Mouse (Mus musculus): Measurements from ENCODE around the gene Slc44a5.

The Slc44a5 gene

GRCm38 (mm10) chr3:154093745-154094322 is 120.6 kb downstream of the Slc44a5 start:
- DNase-seq (ENCODE audit: low read depth, low spot score), result no peak

DNA sequence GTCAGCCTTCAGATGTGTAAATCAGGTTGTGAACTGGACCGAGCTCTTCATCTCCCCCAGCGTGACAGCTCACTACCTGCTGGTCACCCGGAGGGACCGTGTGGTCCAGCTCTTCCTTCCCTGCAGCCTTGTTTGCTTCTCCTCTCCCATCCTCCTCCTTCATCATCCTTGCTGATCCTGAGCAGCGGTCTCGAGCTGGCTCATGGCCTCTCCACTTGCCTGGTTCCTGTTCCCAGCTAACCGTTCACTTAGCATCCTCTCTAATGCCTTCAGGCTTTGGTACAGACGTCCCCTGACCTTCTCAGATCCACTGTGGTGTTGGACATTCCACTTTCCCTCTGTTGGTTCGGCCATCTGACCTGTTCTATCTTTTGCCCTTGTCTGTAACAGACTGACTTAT is 128.4 kb downstream of the Slc44a5 start:
- no peak for DNase-seq (ENCODE audit: low read depth, low spot score)

DNA sequence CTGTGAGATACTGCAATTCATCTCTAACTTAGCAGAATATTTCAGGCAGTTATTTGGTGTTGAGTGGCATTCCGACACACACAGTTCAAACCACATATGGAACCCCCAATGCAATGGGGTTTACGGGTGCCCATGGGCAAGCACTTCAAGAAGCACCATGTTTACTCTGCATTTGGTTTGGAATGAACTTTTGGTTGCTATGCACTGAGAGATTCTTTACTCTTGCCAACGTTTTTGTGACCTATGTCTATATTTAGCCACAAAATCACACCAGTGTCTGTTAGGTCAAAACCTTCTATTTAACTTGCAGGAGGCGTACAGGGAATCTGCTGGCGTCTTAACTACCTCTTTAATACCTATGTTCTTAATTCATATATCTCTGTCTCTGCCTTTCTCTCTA is 137.3 kb downstream of the Slc44a5 start:
- DNase-seq (ENCODE audit: low read depth, low spot score), result no peak

GRCm38 (mm10) chr3:154111221-154111620 is 138.0 kb downstream of the Slc44a5 start:
- DNase-seq (ENCODE audit: low read depth, low spot score), result no peak

DNA sequence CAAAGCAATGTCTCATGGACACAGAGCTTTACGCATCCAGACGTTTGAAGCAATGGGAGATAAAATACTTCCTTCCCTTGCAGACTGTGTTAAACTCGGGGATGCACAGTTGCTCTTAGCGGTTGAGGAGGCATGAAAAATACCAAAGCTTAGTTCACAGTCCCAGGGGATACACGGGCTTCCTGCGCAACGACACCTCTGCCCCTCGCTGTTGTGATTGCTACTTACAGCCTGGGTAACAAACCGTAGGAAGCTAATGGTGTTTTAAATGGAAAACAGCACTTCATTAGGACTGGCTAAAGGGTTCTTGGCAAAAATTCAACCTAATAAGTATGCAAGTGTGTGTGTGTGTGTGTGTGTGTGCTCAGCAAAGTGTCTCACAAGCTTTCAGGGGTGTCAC is 141.8 kb downstream of the Slc44a5 start:
- DNase-seq (ENCODE audit: low read depth, low spot score), result no peak

- no peak for DNase-seq (ENCODE audit: low read depth, low spot score)
Measured at GRCm38 (mm10) chr3:154115478-154115877, 142.2 kb downstream of the Slc44a5 start.

DNA sequence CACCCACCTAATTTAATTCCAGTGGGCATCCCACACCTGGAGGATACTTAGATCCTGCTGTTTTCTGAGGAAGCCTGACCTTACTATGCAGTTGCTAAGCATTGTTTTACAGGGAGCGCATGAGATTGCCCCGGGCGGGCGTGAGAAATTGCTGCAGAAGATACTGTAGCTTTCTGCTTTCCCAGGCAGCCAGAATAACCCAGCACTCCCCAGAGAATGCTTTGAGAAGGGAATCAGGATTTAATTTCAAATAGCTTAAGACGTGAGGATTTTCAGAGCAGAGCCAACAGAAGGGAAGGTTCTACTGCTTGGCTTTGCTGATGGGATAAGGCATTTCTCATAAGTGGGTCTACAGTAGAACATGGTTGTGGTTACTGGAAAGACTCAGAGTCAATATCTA is 142.8 kb downstream of the Slc44a5 start:
- DNase-seq (ENCODE audit: low read depth, low spot score), result no peak

DNA sequence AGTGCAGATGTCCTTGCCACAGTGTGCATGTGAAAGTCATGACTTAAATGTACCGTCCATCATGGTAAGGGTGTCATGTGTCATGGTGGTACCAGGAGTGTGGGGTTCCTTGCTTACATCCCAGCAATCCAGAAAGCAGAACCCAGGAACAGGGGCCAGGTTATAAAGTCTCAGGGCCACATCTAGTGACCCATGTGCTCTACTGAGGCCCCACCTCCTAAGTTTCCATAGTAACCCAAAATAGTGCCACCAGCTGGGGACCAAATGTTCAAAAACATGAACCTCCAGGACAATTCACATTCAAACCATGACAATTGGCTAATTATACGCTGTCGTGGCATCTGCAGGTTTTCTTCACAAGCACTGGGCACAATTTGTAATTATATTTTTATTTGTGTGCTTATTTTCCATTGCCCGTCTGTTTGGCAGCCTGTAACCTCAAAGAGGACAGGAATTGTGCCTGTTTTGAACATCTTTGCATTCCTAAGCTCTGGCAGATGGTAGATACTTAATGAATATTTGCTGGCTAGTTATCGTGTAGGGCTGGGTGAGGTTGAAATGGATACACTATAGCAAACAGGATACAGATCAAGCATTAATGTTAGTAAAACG is 145.9 kb downstream of the Slc44a5 start:
- DNase-seq (ENCODE audit: low read depth, low spot score), result no peak

DNA sequence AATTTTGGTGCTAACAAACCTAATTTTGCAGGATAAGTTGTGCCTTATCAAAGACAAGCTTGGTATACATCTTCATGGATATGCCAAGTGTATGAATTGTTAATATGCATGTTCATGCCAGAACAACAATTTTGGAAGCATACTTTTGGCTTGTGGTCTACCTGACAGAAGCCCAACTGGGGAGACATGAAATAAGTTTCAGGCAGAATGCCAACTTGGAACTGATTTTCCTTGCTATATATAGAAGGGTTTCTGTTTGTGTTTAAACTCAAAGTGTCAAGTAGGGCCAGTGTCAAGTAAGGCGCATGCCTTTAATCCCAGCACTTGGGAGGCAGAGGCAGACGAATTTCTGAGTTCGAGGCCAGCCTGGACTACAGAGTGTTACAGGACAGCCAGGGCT is 149.3 kb downstream of the Slc44a5 start:
- DNase-seq (ENCODE audit: low read depth, low spot score), result no peak

GRCm38 (mm10) chr3:154124890-154125575 is 151.8 kb downstream of the Slc44a5 start:
- no peak for DNase-seq (ENCODE audit: low read depth, low spot score)

GRCm38 (mm10) chr3:154125768-154126376 is 152.6 kb downstream of the Slc44a5 start:
- DNase-seq (ENCODE audit: low read depth, low spot score), result no peak

DNA sequence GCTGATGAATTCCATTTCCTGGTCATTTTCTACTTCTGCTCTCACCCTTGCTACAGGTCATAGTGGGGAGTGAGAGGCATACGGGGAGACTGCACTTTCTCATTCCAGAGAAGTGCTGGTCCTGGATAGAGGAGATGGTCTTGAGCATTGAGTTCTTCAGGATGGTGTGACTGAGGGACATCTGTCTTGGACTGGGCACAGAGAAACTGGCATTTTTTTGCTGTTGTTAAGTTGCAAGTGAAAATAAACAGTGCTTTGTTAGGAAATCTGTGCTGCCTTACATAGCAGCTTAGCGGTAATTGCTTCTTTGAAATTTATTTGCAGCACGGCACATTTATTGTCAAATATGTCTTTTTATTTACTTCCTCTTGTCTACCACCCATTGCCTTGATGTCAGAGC is 154.0 kb downstream of the Slc44a5 start:
- no peak for DNase-seq (ENCODE audit: low read depth, low spot score)

GRCm38 (mm10) chr3:154129036-154129435 is 155.8 kb downstream of the Slc44a5 start:
- DNase-seq (ENCODE audit: low read depth, low spot score), result no peak

- no peak for DNase-seq (ENCODE audit: low read depth, low spot score)
Measured at GRCm38 (mm10) chr3:154130431-154131114, 157.3 kb downstream of the Slc44a5 start.

DNA sequence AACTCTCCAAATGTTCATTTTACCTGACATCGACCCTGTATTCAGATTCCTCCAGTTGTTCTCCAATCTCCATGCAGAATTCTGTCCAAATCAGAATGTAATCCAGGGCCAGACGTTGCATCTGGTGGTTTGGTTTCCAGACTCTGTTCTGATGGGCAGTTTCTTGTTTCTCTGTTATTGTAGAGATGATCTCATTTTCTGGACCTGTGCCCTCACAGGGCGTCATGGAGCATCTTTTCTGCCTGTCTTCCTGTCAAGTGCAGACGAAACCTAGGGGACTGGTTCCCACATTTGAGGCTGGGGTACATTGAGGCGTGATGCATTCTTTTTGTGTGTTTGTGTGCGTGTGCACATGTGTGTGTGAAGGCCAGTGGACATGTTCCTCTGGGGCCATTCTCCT is 160.8 kb downstream of the Slc44a5 start:
- DNase-seq (ENCODE audit: low read depth, low spot score), result no peak

DNA sequence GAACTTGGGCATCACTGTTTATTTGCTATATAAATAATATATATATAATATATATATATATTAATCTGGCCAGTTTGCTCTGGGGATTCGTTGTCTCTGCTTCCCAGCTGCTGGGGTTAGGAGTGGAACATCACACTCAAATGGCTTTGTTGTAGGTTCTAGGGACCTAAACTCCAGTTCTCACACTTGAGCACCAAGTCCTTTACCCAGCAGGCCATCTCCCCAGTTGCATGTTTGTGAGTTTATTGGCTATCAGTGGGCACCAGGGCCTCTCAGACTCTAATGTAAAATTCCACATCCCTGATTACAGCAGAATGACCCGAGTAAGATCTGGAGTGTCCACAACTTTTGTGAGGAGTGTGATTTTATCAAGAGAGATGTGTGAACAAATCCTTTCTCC is 161.5 kb downstream of the Slc44a5 start:
- DNase-seq (ENCODE audit: low read depth, low spot score), result no peak

- no peak for DNase-seq (ENCODE audit: low read depth, low spot score)
Measured at GRCm38 (mm10) chr3:154136501-154136900, 163.3 kb downstream of the Slc44a5 start.

- DNase-seq (ENCODE audit: low read depth, low spot score), result no peak
Measured at GRCm38 (mm10) chr3:154141346-154141745, 168.1 kb downstream of the Slc44a5 start.

- no peak for DNase-seq (ENCODE audit: low read depth, low spot score)
Measured at GRCm38 (mm10) chr3:154142618-154143017, 169.4 kb downstream of the Slc44a5 start.

- no peak for DNase-seq (ENCODE audit: low read depth, low spot score)
Measured at GRCm38 (mm10) chr3:154145750-154146149, 172.5 kb downstream of the Slc44a5 start.

DNA sequence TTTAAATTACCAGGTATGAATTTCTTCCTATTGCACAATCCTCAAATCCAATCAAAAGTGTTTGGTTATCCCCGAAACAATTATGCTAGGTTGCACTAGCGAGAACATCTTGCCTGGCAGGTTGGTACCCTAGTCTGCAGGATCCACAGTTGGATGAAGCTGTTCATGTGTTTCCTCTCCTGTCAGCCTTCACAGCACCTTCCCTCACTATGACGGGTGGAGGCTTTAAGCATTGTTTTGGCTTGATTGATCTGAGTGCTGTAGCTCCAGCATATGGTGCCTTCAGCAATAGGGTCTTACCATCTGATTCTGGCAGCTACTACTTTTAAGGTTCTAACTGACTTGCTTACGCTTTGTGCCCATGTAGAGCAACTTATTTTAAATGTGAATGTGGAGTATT is 176.5 kb downstream of the Slc44a5 start:
- no peak for DNase-seq (ENCODE audit: low read depth, low spot score)

- peak; percentile 65 for DNase-seq (ENCODE audit: low read depth, low spot score)
Measured at GRCm38 (mm10) chr3:154153541-154153940, 180.3 kb downstream of the Slc44a5 start.
